Comparison of ENCODE assay signal across 8 mouse cellular contexts in genomic region chr17:3326903-3327279, GRCm38 (mm10). TPM values are rescaled to one million over a fixed set of nuclear protein-coding genes. Genes with fewer than 3 reads are reported as not detected.
DNase-seq lines count a peak whose midpoint lies in the region; ATAC-seq and TF ChIP-seq lines count a peak whose summit lies in the region.

No protein-coding gene starts in this region.

- DNase-seq in CD4-positive, CD25-positive, alpha-beta regulatory T cell, adult 2 months (ENCODE audit: low read depth, low spot score) = peak; percentile 2
- DNase-seq in urinary bladder, postnatal 25 days (ENCODE audit: low spot score) = no peak
- no peak for DNase-seq in frontal cortex, postnatal 14 days (ENCODE audit: low spot score in 2 of 2)
- no peak for DNase-seq in right cerebral cortex, postnatal 14 days

- H3K36me3 ChIP-seq in C2C12 (ENCODE audit: control insufficient read depth, insufficient read depth) = peaks cover 27% of the 10 kb centered on the region
- H3K36me3 ChIP-seq in forebrain, embryonic 15.5 days = no peaks in the 10 kb centered on the region
- H3K36me3 ChIP-seq in liver, embryonic 16.5 days (ENCODE audit: control insufficient read depth, insufficient read depth) = no peaks in the 10 kb centered on the region

- no peak for TF ChIP-seq CTCF in C2C12 (IDR thresholded peaks at IDR 0.05; ENCODE audit: control insufficient read depth, insufficient read depth, insufficient read length)

- peaks cover 50% of the 10 kb centered on the region for H3K79me3 ChIP-seq in C2C12 (ENCODE audit: low read depth)

- no peaks in the 10 kb centered on the region for H3K27me3 ChIP-seq in C2C12 (ENCODE audit: control insufficient read depth, insufficient read depth, insufficient read length)
- no peaks in the 10 kb centered on the region for H3K27me3 ChIP-seq in forebrain, embryonic 15.5 days
- peaks cover 34% of the 10 kb centered on the region for H3K27me3 ChIP-seq in liver, embryonic 16.5 days (ENCODE audit: control insufficient read depth, insufficient read depth, low read depth, low read length)

- H3K4me1 ChIP-seq in forebrain, embryonic 15.5 days = peaks cover 38% of the 10 kb centered on the region
- H3K4me1 ChIP-seq in liver, embryonic 16.5 days (ENCODE audit: control insufficient read depth, low read depth, low read length) = no peaks in the 10 kb centered on the region; the same call in 1 of the 2 replicates

- H3ac ChIP-seq in C2C12 (ENCODE audit: control insufficient read depth, insufficient read length, low read depth) = peak overlapping the region; percentile 86

- no peak for ATAC-seq in CD4-positive, CD25-positive, alpha-beta regulatory T cell, adult 4 months
- ATAC-seq in forebrain, embryonic 15.5 days (replicated peaks) = no peak
- no peak for ATAC-seq in liver, embryonic 16.5 days (ENCODE audit: low read depth)

- peak overlapping the region; percentile 95 for H3K4me3 ChIP-seq in C2C12 (ENCODE audit: insufficient read depth, poor library complexity, severe bottlenecking)
- H3K4me3 ChIP-seq in forebrain, embryonic 15.5 days = peak overlapping the region; percentile 65
- H3K4me3 ChIP-seq in liver, embryonic 16.5 days (ENCODE audit: low read depth, low read length) = peak overlapping the region; percentile 60

- H3K27ac ChIP-seq in forebrain, embryonic 15.5 days (replicated peaks) = peak overlapping the region; percentile 77
- H3K27ac ChIP-seq in liver, embryonic 16.5 days (ENCODE audit: low read length) = no peak overlapping the region

- peak overlapping the region; percentile 73 for H3K9ac ChIP-seq in forebrain, embryonic 15.5 days (replicated peaks)
- H3K9ac ChIP-seq in liver, embryonic 16.5 days (ENCODE audit: low read depth, low read length) = peak overlapping the region; percentile 20; the same call in 1 of the 2 replicates

- no peaks in the 10 kb centered on the region for H3K9me3 ChIP-seq in forebrain, embryonic 15.5 days
- no peaks in the 10 kb centered on the region for H3K9me3 ChIP-seq in liver, embryonic 16.5 days (replicated peaks; ENCODE audit: control insufficient read depth, low read length)

- under 1% methylated on average over 25 of the region's 25 CpGs for WGBS in forebrain, embryonic 15.5 days
- WGBS in liver, embryonic 16.5 days (ENCODE audit: insufficient replicate concordance) = 1% methylated on average over 25 of the region's 25 CpGs

- H3K4me2 ChIP-seq in forebrain, embryonic 15.5 days (replicated peaks) = peak overlapping the region; percentile 77
- H3K4me2 ChIP-seq in liver, embryonic 16.5 days (ENCODE audit: low read depth, low read length) = peak overlapping the region; percentile 72

- peaks cover 55% of the 10 kb centered on the region for H3K79me2 ChIP-seq in C2C12 (ENCODE audit: control insufficient read depth, insufficient read depth)

TF ChIP-seq in C2C12, 6 proteins besides CTCF, POLR2A, EP300 and RAD21:
- TF ChIP-seq CEBPB (IDR thresholded peaks at IDR 0.05; ENCODE audit: low read depth) = no peak
- TF ChIP-seq MYOG (IDR thresholded peaks at IDR 0.05; ENCODE audit: control insufficient read depth, extremely low read depth, insufficient read length) = no peak
- no peak for TF ChIP-seq USF1 (IDR thresholded peaks at IDR 0.05; ENCODE audit: low read depth)
- TF ChIP-seq FOSL1 (IDR thresholded peaks at IDR 0.05; ENCODE audit: insufficient read depth, low read length, poor library complexity, severe bottlenecking) = no peak
- no peak for TF ChIP-seq MAX (IDR thresholded peaks at IDR 0.05)
- TF ChIP-seq MYOD1 (IDR thresholded peaks at IDR 0.05; ENCODE audit: control insufficient read depth, insufficient read length, low read depth) = no peak

RNA-seq across cellular contexts. Expression of gene Tiam2, which starts 0.5 kb away (rescaled TPM):
- 1 to 10 TPM in 1 of 2 experiments, under 1 TPM in 1; 0.79 to 1.3 TPM for polyA plus RNA-seq in CD4-positive, CD25-positive, alpha-beta regulatory T cell, adult 4 months (2017; shearing (Covaris generic))
- polyA plus RNA-seq in C2C12 (2012; fragmentation: generic; extraction: Trizol) = 28.3 TPM
- polyA plus RNA-seq in forebrain, embryonic 15.5 days (2015; fragmentation: Nextera tagmentation; extraction: Ambion mirVana) = 119 and 122 TPM in 2 replicates
- 0.72 and 0.86 TPM in 2 replicates for polyA plus RNA-seq in liver, embryonic 16.5 days (2015; fragmentation: Nextera tagmentation; extraction: Ambion mirVana)

Comparison
In these comparisons a context has a peak if more than half of its experiments do, and no peak if none do; other contexts are left out.
1. RNA of gene Tiam2, which starts 0.5 kb away (polyA plus RNA-seq): 119 to 122 TPM in forebrain, embryonic 15.5 days and 28.3 TPM in C2C12 (single experiment); 0.79 to 1.3 TPM in CD4-positive, CD25-positive, alpha-beta regulatory T cell, adult 4 months and 0.72 to 0.86 TPM in liver, embryonic 16.5 days; every median in the first group is over 10 times any median in the second.
2. Peak in every context shown above with its lines, with median percentiles within 50 percentile points of each other: H3K4me3 ChIP-seq.